Mouse (Mus musculus): ENCODE data around the gene Gm49450.

DNA sequence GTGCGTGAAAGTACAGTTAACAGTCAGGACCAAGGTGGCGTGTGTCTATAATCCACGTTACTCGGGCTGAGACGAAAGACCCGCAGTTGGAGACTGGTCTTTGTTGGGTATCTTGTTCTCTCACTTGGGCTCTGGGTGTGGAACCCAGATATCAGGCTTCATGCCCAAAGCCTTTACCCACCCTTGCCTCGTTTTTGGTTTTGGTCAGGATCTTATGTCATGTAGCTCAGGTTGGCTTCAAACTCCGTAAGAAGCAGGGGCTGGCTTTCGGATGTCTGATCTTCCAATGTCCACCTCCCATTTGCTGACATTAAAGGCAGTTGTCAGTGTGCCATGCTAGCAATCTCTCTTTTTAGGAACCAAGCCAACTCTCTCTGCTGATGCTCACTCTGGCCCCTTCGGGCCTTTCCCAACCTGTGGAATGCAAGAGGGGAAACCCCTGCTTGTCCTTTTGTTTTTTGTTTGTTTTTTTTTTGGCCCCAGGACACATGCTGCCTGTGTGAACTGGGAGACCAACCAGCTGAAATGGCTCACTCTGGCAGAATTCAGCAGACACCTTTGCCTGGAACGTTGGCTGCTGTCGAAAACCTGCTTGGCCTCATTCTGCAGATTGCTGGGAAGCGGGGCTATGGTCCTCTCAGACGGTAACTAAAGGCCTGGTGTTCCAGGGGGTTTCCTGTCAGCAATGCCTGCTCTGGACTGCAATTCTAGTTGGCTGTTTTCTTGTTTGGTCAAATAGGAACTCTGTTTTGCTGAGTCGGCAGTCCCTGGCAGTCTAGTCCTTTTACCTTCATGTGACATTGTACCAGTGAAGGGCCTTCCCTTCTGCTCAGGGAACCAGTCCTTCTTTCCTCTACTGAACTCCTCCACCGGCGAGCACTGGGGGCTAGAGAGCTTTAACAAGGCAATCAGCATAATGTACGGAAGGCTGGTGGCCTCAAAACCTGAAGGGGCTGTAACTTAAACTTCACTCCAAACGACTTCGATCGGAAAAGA, 23.7 kb upstream of the Gm49450 start:
- TF ChIP-seq POLR2A (IDR thresholded peaks at IDR 0.05; ENCODE audit: borderline replicate concordance, low read depth, low read length) (no peak), CTCF (IDR thresholded peaks at IDR 0.05; ENCODE audit: low read depth, low read length) (no peak)
